Mouse (Mus musculus) lung, embryonic 15.5 days (tissue): ENCODE measurements around the gene Sept9. TPM values are rescaled to one million over a fixed set of nuclear protein-coding genes. Genes with fewer than 3 reads are reported as not detected.

ENCODE experiments used
- ATAC-seq: fragments of 200-750 bp; cut with Nextera tagmentation; 2 replicates; pipeline ENCODE4 v1.8.0; 2017; ENCODE audit warnings: moderate number of reproducible peaks, borderline replicate concordance; ENCODE audit not compliant: low FRiP score, low TSS enrichment; ENCODE audit errors: extremely low read depth
- H3K27ac ChIP-seq: fragments of 300-500 bp; sonication (generic); 2 replicates; pipeline ENCODE4 v1.5.1; 2015; ENCODE audit warnings: moderate library complexity, mild to moderate bottlenecking, inconsistent platforms
- H3K27me3 ChIP-seq: fragments of 300-500 bp; sonication (generic); 2 replicates; pipeline ENCODE4 v1.6.1; 2015; ENCODE audit warnings: inconsistent platforms
- H3K36me3 ChIP-seq: fragments of 300-500 bp; sonication (generic); 2 replicates; pipeline ENCODE4 v1.6.1; 2015; ENCODE audit warnings: inconsistent platforms
- H3K4me1 ChIP-seq: fragments of 300-500 bp; sonication (generic); 2 replicates; pipeline ENCODE4 v1.6.1; 2015; ENCODE audit warnings: inconsistent platforms
- H3K4me2 ChIP-seq: fragments of 300-500 bp; sonication (generic); 2 replicates; pipeline ENCODE4 v1.6.1; 2015; ENCODE audit warnings: inconsistent platforms, mild to moderate bottlenecking, moderate library complexity
- H3K4me3 ChIP-seq: fragments of 300-500 bp; sonication (generic); 2 replicates; pipeline ENCODE4 v1.5.1; 2015; ENCODE audit warnings: mild to moderate bottlenecking, inconsistent platforms
- H3K9ac ChIP-seq: fragments of 300-500 bp; sonication (generic); 2 replicates; pipeline ENCODE4 v1.6.1; 2015; ENCODE audit warnings: inconsistent platforms
- H3K9me3 ChIP-seq: fragments of 300-500 bp; sonication (generic); 2 replicates; pipeline ENCODE4 v1.6.1; 2016; ENCODE audit warnings: inconsistent platforms
- WGBS: fragments of 180-500 bp; shearing (Covaris S2); methylation state at CpG from one replicate; pipeline ENCODE4 v1.1.7; 2015; 5-methylcytosine and 5-hydroxymethylcytosine counted together
- polyA plus RNA-seq: library from polyadenylated mRNA; unstranded; fragments of >200 nt; fragmentation: Nextera tagmentation; extraction: Ambion mirVana; gene quantifications from 2 replicates; pipeline ENCODE4 v1.2.1, GENCODE M21; 2015

Gene Sept9
- polyA plus RNA-seq, 1 experiment from 2014 or later, result 145 TPM

GRCm38 (mm10) chr11:117177303-117177979, 22.0 kb upstream of the Sept9 start:
- Histone ChIP-seq H3K4me1 (peaks cover 19% of the 10 kb centered on the region), H3K36me3 (no peaks in the 10 kb centered on the region), H3K9ac (no peak overlapping the region), H3K27ac (no peak overlapping the region), H3K4me3 (no peak overlapping the region), H3K4me2 (no peak overlapping the region), H3K9me3 (no peaks in the 10 kb centered on the region), H3K27me3 (no peaks in the 10 kb centered on the region)
- ATAC-seq, result peak; percentile 71
- WGBS, result 49% methylated on average over 9 of the region's 11 CpGs

- 76% methylated on average over 5 of the region's 5 CpGs for WGBS
These were observed 19.6 kb upstream of the Sept9 start for GRCm38 (mm10) chr11:117179902-117180301.

GRCm38 (mm10) chr11:117182808-117183207, 16.7 kb upstream of the Sept9 start:
- H3K9me3 ChIP-seq, result no peaks in the 10 kb centered on the region
- no peaks in the 10 kb centered on the region for H3K36me3 ChIP-seq
- H3K4me2 ChIP-seq, result no peak overlapping the region
- H3K4me3 ChIP-seq, result no peak overlapping the region
- WGBS, result 76% methylated on average over 3 of the region's 3 CpGs
- no peaks in the 10 kb centered on the region for H3K27me3 ChIP-seq
- ATAC-seq, result no peak
- no peak overlapping the region for H3K9ac ChIP-seq
- peaks cover 8% of the 10 kb centered on the region; the same call in 1 of the 2 replicates for H3K4me1 ChIP-seq
- no peak overlapping the region for H3K27ac ChIP-seq

More at GRCm38 (mm10) chr11:117179902-117180301, 19.6 kb upstream of the Sept9 start:
- Histone ChIP-seq H3K27me3 (no peaks in the 10 kb centered on the region), H3K27ac (no peak overlapping the region), H3K9me3 (no peaks in the 10 kb centered on the region), H3K9ac (no peak overlapping the region), H3K4me1 (peaks cover 9% of the 10 kb centered on the region), H3K4me3 (no peak overlapping the region), H3K36me3 (no peaks in the 10 kb centered on the region), H3K4me2 (no peak overlapping the region)
- no peak for ATAC-seq

- no peak overlapping the region for H3K9ac ChIP-seq
- 58% methylated on average over 2 of the region's 3 CpGs for WGBS
- no peak overlapping the region for H3K27ac ChIP-seq
- no peaks in the 10 kb centered on the region for H3K27me3 ChIP-seq
- no peak overlapping the region for H3K4me3 ChIP-seq
- H3K9me3 ChIP-seq, result no peaks in the 10 kb centered on the region
- no peak overlapping the region for H3K4me2 ChIP-seq
- ATAC-seq, result no peak
- peaks cover 8% of the 10 kb centered on the region; the same call in 1 of the 2 replicates for H3K4me1 ChIP-seq
- no peaks in the 10 kb centered on the region for H3K36me3 ChIP-seq
These were observed 16.2 kb upstream of the Sept9 start for GRCm38 (mm10) chr11:117183299-117183698.

GRCm38 (mm10) chr11:117183841-117184240, 15.6 kb upstream of the Sept9 start:
- WGBS, result 79% methylated on average over 5 of the region's 5 CpGs
- Histone ChIP-seq H3K27me3 (no peaks in the 10 kb centered on the region), H3K36me3 (no peaks in the 10 kb centered on the region), H3K4me1 (peaks cover 8% of the 10 kb centered on the region; the same call in 1 of the 2 replicates), H3K27ac (no peak overlapping the region), H3K9ac (no peak overlapping the region), H3K4me3 (no peak overlapping the region), H3K4me2 (no peak overlapping the region), H3K9me3 (no peaks in the 10 kb centered on the region)
- no peak for ATAC-seq

GRCm38 (mm10) chr11:117185076-117185933, 14.2 kb upstream of the Sept9 start:
- Histone ChIP-seq H3K36me3 (no peaks in the 10 kb centered on the region), H3K27me3 (no peaks in the 10 kb centered on the region), H3K9ac (no peak overlapping the region), H3K4me2 (no peak overlapping the region), H3K9me3 (no peaks in the 10 kb centered on the region), H3K4me1 (peaks cover 8% of the 10 kb centered on the region; the same call in 1 of the 2 replicates), H3K4me3 (no peak overlapping the region), H3K27ac (no peak overlapping the region)
- 42% methylated on average over 21 of the region's 21 CpGs for WGBS
- no peak for ATAC-seq

- H3K36me3 ChIP-seq, result no peaks in the 10 kb centered on the region
- no peak overlapping the region for H3K27ac ChIP-seq
- no peak overlapping the region for H3K4me2 ChIP-seq
- H3K4me3 ChIP-seq, result no peak overlapping the region
- no peaks in the 10 kb centered on the region for H3K27me3 ChIP-seq
- H3K4me1 ChIP-seq, result no peaks in the 10 kb centered on the region
- no peaks in the 10 kb centered on the region for H3K9me3 ChIP-seq
- no peak overlapping the region for H3K9ac ChIP-seq
- WGBS, result 52% methylated on average over 5 of the region's 5 CpGs
- no peak for ATAC-seq
These were observed 7.9 kb upstream of the Sept9 start for GRCm38 (mm10) chr11:117191524-117191923.

GRCm38 (mm10) chr11:117194475-117194937, 5.0 kb upstream of the Sept9 start:
- peaks cover 15% of the 10 kb centered on the region for H3K27me3 ChIP-seq
- no peak for ATAC-seq
- H3K36me3 ChIP-seq, result no peaks in the 10 kb centered on the region
- H3K9ac ChIP-seq, result no peak overlapping the region
- no peak overlapping the region for H3K4me3 ChIP-seq
- H3K9me3 ChIP-seq, result no peaks in the 10 kb centered on the region
- no peak overlapping the region for H3K27ac ChIP-seq
- H3K4me2 ChIP-seq, result no peak overlapping the region
- WGBS, result 61% methylated on average over 11 of the region's 11 CpGs
- peaks cover 4% of the 10 kb centered on the region; the same call in 1 of the 2 replicates for H3K4me1 ChIP-seq

- H3K4me2 ChIP-seq, result no peak overlapping the region
- H3K9me3 ChIP-seq, result no peaks in the 10 kb centered on the region
- WGBS, result 88% methylated on average over 6 of the region's 6 CpGs
- no peak for ATAC-seq
- H3K4me3 ChIP-seq, result no peak overlapping the region
- no peaks in the 10 kb centered on the region for H3K36me3 ChIP-seq
- no peak overlapping the region for H3K9ac ChIP-seq
- peaks cover 18% of the 10 kb centered on the region for H3K27me3 ChIP-seq
- peaks cover 9% of the 10 kb centered on the region; the same call in 1 of the 2 replicates for H3K4me1 ChIP-seq
- no peak overlapping the region for H3K27ac ChIP-seq
These were observed 3.8 kb upstream of the Sept9 start for GRCm38 (mm10) chr11:117195616-117196015.

- H3K9ac ChIP-seq, result no peak overlapping the region
- no peak overlapping the region for H3K4me3 ChIP-seq
- 83% methylated on average over 7 of the region's 7 CpGs for WGBS
- H3K9me3 ChIP-seq, result no peaks in the 10 kb centered on the region
- no peak overlapping the region for H3K4me2 ChIP-seq
- H3K36me3 ChIP-seq, result no peaks in the 10 kb centered on the region
- no peak for ATAC-seq
- peaks cover 23% of the 10 kb centered on the region for H3K27me3 ChIP-seq
- no peak overlapping the region for H3K27ac ChIP-seq
- H3K4me1 ChIP-seq, result peaks cover 18% of the 10 kb centered on the region; the same call in 1 of the 2 replicates
These were observed 2.8 kb upstream of the Sept9 start for GRCm38 (mm10) chr11:117196681-117197080.

- H3K27ac ChIP-seq, result no peak overlapping the region
- no peaks in the 10 kb centered on the region for H3K36me3 ChIP-seq
- no peak overlapping the region for H3K4me2 ChIP-seq
- H3K27me3 ChIP-seq, result peaks cover 29% of the 10 kb centered on the region
- H3K4me3 ChIP-seq, result no peak overlapping the region
- H3K9ac ChIP-seq, result no peak overlapping the region
- no peaks in the 10 kb centered on the region for H3K9me3 ChIP-seq
- H3K4me1 ChIP-seq, result peaks cover 30% of the 10 kb centered on the region; the same call in 1 of the 2 replicates
- ATAC-seq, result no peak
- WGBS, result 83% methylated on average over 5 of the region's 5 CpGs
These were observed 1.3 kb upstream of the Sept9 start for GRCm38 (mm10) chr11:117198122-117198521.

- WGBS, result 78% methylated on average over 12 of the region's 12 CpGs
- no peak overlapping the region for H3K27ac ChIP-seq
- no peak overlapping the region for H3K9ac ChIP-seq
- peak overlapping the region; percentile 71; the same call in 1 of the 2 replicates for H3K4me2 ChIP-seq
- H3K27me3 ChIP-seq, result peaks cover 29% of the 10 kb centered on the region
- no peak for ATAC-seq
- H3K4me3 ChIP-seq, result no peak overlapping the region
- H3K4me1 ChIP-seq, result peaks cover 49% of the 10 kb centered on the region
- no peaks in the 10 kb centered on the region for H3K9me3 ChIP-seq
- no peaks in the 10 kb centered on the region for H3K36me3 ChIP-seq
These were observed 2.4 kb downstream of the Sept9 start for GRCm38 (mm10) chr11:117201846-117202245.
